Mouse (Mus musculus) thymus, adult 2 months (tissue): Measurements from ENCODE around the gene B3galnt2.

Source experiments
- CTCF ChIP-seq: fragments of 200-500 bp; IDR thresholded peaks from 2 replicates; pipeline ENCODE4 v1.5.1; 2012; ENCODE audit warnings: mild to moderate bottlenecking, control low read depth, low read length, moderate library complexity, borderline replicate concordance; ENCODE audit not compliant: control insufficient read depth, poor library complexity, insufficient read depth; ENCODE audit errors: extremely low read depth
- POLR2A ChIP-seq: fragments of 200-500 bp; IDR thresholded peaks from 2 replicates; pipeline ENCODE4 v1.6.1; 2012; ENCODE audit warnings: mild to moderate bottlenecking, low read length, control low read depth, moderate library complexity; ENCODE audit not compliant: control insufficient read depth, poor library complexity, insufficient read depth; ENCODE audit errors: extremely low read depth

DNA sequence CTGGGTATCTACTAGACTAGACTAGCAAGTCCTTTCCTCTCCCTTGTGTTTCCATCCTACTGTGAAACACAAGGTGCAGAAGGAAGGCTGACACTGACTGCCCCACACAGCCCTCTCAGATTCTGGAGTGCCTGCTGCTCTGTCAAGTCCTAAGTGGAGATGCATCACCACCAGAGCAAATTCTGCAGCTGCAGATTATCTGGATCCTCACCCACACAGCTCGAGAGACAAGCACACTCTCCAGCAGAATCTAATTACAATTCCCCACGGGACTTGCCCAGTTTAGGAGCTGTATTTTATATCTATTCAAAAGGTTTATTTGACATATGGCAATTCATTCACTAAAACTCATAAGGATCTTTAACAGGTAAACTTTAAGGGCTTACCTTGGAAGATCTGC is 51.8 kb downstream of the B3galnt2 start:
- TF ChIP-seq POLR2A: no peak
- no peak for TF ChIP-seq CTCF
